Mouse (Mus musculus) frontal cortex, postnatal 10 days (tissue): ENCODE data around the gene Gm20661.
A peak's percentile ranks its signal among the peaks of the same experiment; 100 is the strongest.

Experiments
- DNase-seq, 2 experiments: peaks; one replicate each; pipeline ENCODE4 v3.0.0; 2022; ENCODE audit warnings: low spot score in 2 of 2, mixed read lengths in 1 of 2

Gene Gm20661

GRCm38 (mm10) chr9:107982681-107983346 is at the start of gene Gm20661:
TSS of gene Gm20661 (plus strand) at chr9:107983058.
- peak; percentile 52 to 61 for DNase-seq

- peak in 1 of 2 experiments; percentile 65 for DNase-seq
These were observed 48.7 kb upstream of the Gm20661 start for GRCm38 (mm10) chr9:107934146-107934545.

- no peak for DNase-seq
These were observed 47.5 kb upstream of the Gm20661 start, which contains the start of gene Camkv for GRCm38 (mm10) chr9:107935374-107935773. TSS of gene Camkv (plus strand) at chr9:107935674.

GRCm38 (mm10) chr9:107935790-107936214 is 47.1 kb upstream of the Gm20661 start:
- DNase-seq = peak in 1 of 2 experiments; percentile 55

- peak; percentile 66 to 69 for DNase-seq
These were observed 46.5 kb upstream of the Gm20661 start for GRCm38 (mm10) chr9:107936215-107936822.

GRCm38 (mm10) chr9:107936831-107937230 is 46.0 kb upstream of the Gm20661 start:
- DNase-seq = no peak

- no peak for DNase-seq
These were observed 35.3 kb upstream of the Gm20661 start for GRCm38 (mm10) chr9:107947241-107948194.

GRCm38 (mm10) chr9:107949184-107949921 is 33.5 kb upstream of the Gm20661 start:
- no peak for DNase-seq

GRCm38 (mm10) chr9:107949922-107950235 is 33.0 kb upstream of the Gm20661 start, which contains the start of gene Traip:
TSS of gene Traip (plus strand) at chr9:107950136.
- no peak for DNase-seq

- peak; percentile 84 to 91 for DNase-seq
These were observed 32.1 kb upstream of the Gm20661 start for GRCm38 (mm10) chr9:107950460-107951355.

GRCm38 (mm10) chr9:107955613-107956289 is 27.1 kb upstream of the Gm20661 start:
- DNase-seq = no peak

- no peak for DNase-seq
These were observed 25.7 kb upstream of the Gm20661 start for GRCm38 (mm10) chr9:107957141-107957540.

- DNase-seq = no peak
These were observed 23.0 kb upstream of the Gm20661 start for GRCm38 (mm10) chr9:107959896-107960295.

GRCm38 (mm10) chr9:107960928-107961327 is 21.9 kb upstream of the Gm20661 start:
- DNase-seq = no peak

GRCm38 (mm10) chr9:107961351-107961762 is 21.5 kb upstream of the Gm20661 start:
- DNase-seq = peak; percentile 72 to 77

GRCm38 (mm10) chr9:107961881-107962280 is 21.0 kb upstream of the Gm20661 start:
- DNase-seq = peak; percentile 65 to 72

GRCm38 (mm10) chr9:107962916-107963315 is 19.9 kb upstream of the Gm20661 start:
- no peak for DNase-seq

- peak; percentile 44 to 72 for DNase-seq
These were observed 19.2 kb upstream of the Gm20661 start for GRCm38 (mm10) chr9:107963700-107964099.

GRCm38 (mm10) chr9:107964681-107965080 is 18.2 kb upstream of the Gm20661 start:
- no peak for DNase-seq

GRCm38 (mm10) chr9:107966676-107967075 is 16.2 kb upstream of the Gm20661 start:
- DNase-seq = no peak
